Comparison of ENCODE assay signal across 7 mouse cellular contexts in genomic region chr3:146914798-146915197, GRCm38 (mm10).
DNase-seq lines count a peak whose midpoint lies in the region; ATAC-seq lines count a peak whose summit lies in the region.

No protein-coding gene starts in this region.

- WGBS in intestine, embryonic 15.5 days: 5% methylated on average over 12 of the region's 12 CpGs
- WGBS in midbrain, embryonic 15.5 days: 9% methylated on average over 12 of the region's 12 CpGs

- H3K27ac ChIP-seq in intestine, embryonic 15.5 days: no peak overlapping the region
- H3K27ac ChIP-seq in midbrain, embryonic 15.5 days: no peak overlapping the region

- H3K4me2 ChIP-seq in intestine, embryonic 15.5 days (replicated peaks): no peak overlapping the region
- H3K4me2 ChIP-seq in midbrain, embryonic 15.5 days: no peak overlapping the region

- H3K9me3 ChIP-seq in intestine, embryonic 15.5 days: no peaks in the 10 kb centered on the region
- no peaks in the 10 kb centered on the region for H3K9me3 ChIP-seq in midbrain, embryonic 15.5 days

- H3K4me1 ChIP-seq in intestine, embryonic 15.5 days (replicated peaks): no peaks in the 10 kb centered on the region
- 0 out of 2 replicates have a peak, but pooled peaks cover 4% of the 10 kb centered on the region for H3K4me1 ChIP-seq in midbrain, embryonic 15.5 days

- DNase-seq in WW6 (ENCODE audit: low read depth, low spot score): peak; percentile 36
- peak; percentile 74 for DNase-seq in cerebellum, adult 8-10 months
- DNase-seq in frontal cortex, postnatal 10 days (ENCODE audit: low spot score in 2 of 2): peak; percentile 49 to 79
- peak; percentile 81 to 86 for DNase-seq in left cerebral cortex, postnatal 25 days (ENCODE audit: low spot score in 2 of 2)
- peak; percentile 43 to 73 for DNase-seq in spleen, adult 18-20 months

- H3K9ac ChIP-seq in intestine, embryonic 15.5 days: no peak overlapping the region
- no peak overlapping the region for H3K9ac ChIP-seq in midbrain, embryonic 15.5 days

- intact Hi-C loops in left cerebral cortex, postnatal 25 days (cut with DNase I): loop anchor here (1.0 to 10.0 kb wide), 7 partner anchors 62 to 730 kb away; partner anchors contain the start of genes Prkacb and Ttll7

- no peak overlapping the region for H3K4me3 ChIP-seq in intestine, embryonic 15.5 days (replicated peaks)
- no peak overlapping the region for H3K4me3 ChIP-seq in midbrain, embryonic 15.5 days

- H3K27me3 ChIP-seq in intestine, embryonic 15.5 days (replicated peaks): no peaks in the 10 kb centered on the region
- H3K27me3 ChIP-seq in midbrain, embryonic 15.5 days (replicated peaks): no peaks in the 10 kb centered on the region

- H3K36me3 ChIP-seq in intestine, embryonic 15.5 days: no peaks in the 10 kb centered on the region
- H3K36me3 ChIP-seq in midbrain, embryonic 15.5 days (replicated peaks): no peaks in the 10 kb centered on the region; the same call in 1 of the 2 replicates

- ATAC-seq in intestine, embryonic 15.5 days: peak; percentile 78
- peak; percentile 77 for ATAC-seq in midbrain, embryonic 15.5 days (replicated peaks)
